Mouse (Mus musculus): ENCODE data around the gene Rbfox1. TPM values are rescaled to one million over a fixed set of nuclear protein-coding genes. Genes with fewer than 3 reads are reported as not detected.

Gene Rbfox1
- polyA plus RNA-seq, 1 experiment from 2014 or later, result 2.3 TPM

DNA sequence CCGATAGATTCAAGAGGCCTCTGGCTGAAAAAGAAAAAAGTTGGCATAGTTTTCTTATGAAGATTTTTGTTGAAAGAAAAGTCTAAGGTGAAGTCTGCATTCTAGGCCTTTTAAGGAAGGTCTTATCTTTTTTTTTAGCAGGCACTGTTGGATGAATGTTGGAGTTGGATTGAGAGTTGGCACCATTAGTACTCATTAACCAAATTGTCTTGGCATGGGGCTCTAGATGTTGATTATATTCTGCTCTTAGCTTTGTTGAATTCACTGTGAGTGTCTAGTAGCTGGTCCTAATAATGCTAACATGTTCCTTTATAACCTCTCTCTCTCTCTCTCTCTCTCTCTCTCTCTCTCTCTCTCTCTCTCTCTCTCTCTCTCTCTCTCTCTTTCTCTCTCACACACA lies 731.4 kb downstream of the Rbfox1 start:
- Histone ChIP-seq H3K36me3 (ENCODE audit: control insufficient read depth, insufficient read depth) (no peaks in the 10 kb centered on the region), H3K9me3 (ENCODE audit: control insufficient read depth) (no peaks in the 10 kb centered on the region), H3K4me1 (replicated peaks; ENCODE audit: control insufficient read depth, insufficient read depth, low read length) (no peaks in the 10 kb centered on the region), H3K27me3 (replicated peaks; ENCODE audit: control insufficient read depth, insufficient read depth, low read length) (no peaks in the 10 kb centered on the region), H3K9ac (ENCODE audit: low read depth, low read length) (no peak overlapping the region), H3K4me2 (replicated peaks; ENCODE audit: low read depth) (no peak overlapping the region), H3K27ac (ENCODE audit: low read depth, low read length) (no peak overlapping the region), H3K4me3 (ENCODE audit: low read depth, low read length) (no peak overlapping the region)
- TF ChIP-seq CTCF (IDR thresholded peaks at IDR 0.05; ENCODE audit: low read depth), result no peak
- no peak for ATAC-seq
- 80% methylated on average over 1 of the region's 1 CpGs for WGBS

DNA sequence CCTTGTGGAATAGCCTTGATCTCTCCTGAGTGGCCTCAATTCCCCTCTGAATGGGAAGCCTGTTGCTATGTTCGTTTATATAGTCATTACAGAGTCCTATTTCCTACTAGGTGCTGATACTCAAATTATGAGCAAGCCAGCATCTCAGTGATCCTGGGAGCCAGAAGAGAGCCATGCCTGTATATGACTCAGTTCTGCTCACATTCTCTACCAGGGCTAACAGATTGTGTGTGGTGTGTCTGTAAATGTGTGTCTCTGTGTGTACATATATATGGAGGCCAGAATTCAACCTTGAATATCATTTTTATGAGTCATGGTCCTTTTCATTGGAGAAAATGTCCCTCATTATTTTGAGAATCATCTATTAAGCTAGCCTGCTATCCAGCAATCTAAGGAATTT lies 755.2 kb downstream of the Rbfox1 start:
- H3K9me3 ChIP-seq (ENCODE audit: control insufficient read depth), result no peaks in the 10 kb centered on the region
- ATAC-seq, result no peak
- TF ChIP-seq CTCF (IDR thresholded peaks at IDR 0.05; ENCODE audit: low read depth), result no peak
- H3K27me3 ChIP-seq (replicated peaks; ENCODE audit: control insufficient read depth, insufficient read depth, low read length), result no peaks in the 10 kb centered on the region
- 71% methylated on average over 1 of the region's 1 CpGs for WGBS
- no peak overlapping the region for H3K27ac ChIP-seq (ENCODE audit: low read depth, low read length)
- H3K4me2 ChIP-seq (replicated peaks; ENCODE audit: low read depth), result no peak overlapping the region
- H3K4me3 ChIP-seq (ENCODE audit: low read depth, low read length), result no peak overlapping the region
- no peaks in the 10 kb centered on the region for H3K4me1 ChIP-seq (replicated peaks; ENCODE audit: control insufficient read depth, insufficient read depth, low read length)
- no peak overlapping the region for H3K9ac ChIP-seq (ENCODE audit: low read depth, low read length)
- H3K36me3 ChIP-seq (ENCODE audit: control insufficient read depth, insufficient read depth), result no peaks in the 10 kb centered on the region

DNA sequence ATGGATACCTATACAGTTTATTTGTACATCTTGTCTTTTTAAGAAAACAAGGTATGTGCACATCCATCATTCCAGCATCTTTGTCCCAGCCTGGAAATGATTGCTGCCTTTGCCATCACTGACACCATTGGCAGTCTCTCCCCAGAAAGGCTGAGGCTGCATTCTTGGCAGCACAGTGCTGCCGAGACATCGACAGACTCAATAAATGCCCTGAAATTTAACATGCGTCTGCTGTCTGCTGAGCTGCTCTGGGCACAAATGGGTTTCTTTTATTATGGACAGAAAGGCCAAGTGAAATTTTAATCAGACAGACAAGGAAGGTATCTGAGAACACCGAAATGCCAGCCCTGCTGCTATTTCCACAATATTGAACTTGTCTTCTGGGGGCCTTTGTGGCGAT lies 761.8 kb downstream of the Rbfox1 start:
- no peak for TF ChIP-seq CTCF (IDR thresholded peaks at IDR 0.05; ENCODE audit: low read depth)
- ATAC-seq, result no peak
- Histone ChIP-seq H3K9ac (ENCODE audit: low read depth, low read length) (no peak overlapping the region), H3K4me2 (replicated peaks; ENCODE audit: low read depth) (no peak overlapping the region), H3K27ac (ENCODE audit: low read depth, low read length) (no peak overlapping the region), H3K27me3 (replicated peaks; ENCODE audit: control insufficient read depth, insufficient read depth, low read length) (no peaks in the 10 kb centered on the region), H3K4me3 (ENCODE audit: low read depth, low read length) (no peak overlapping the region), H3K4me1 (replicated peaks; ENCODE audit: control insufficient read depth, insufficient read depth, low read length) (no peaks in the 10 kb centered on the region), H3K36me3 (ENCODE audit: control insufficient read depth, insufficient read depth) (no peaks in the 10 kb centered on the region), H3K9me3 (ENCODE audit: control insufficient read depth) (no peaks in the 10 kb centered on the region)
- 77% methylated on average over 5 of the region's 5 CpGs for WGBS

DNA sequence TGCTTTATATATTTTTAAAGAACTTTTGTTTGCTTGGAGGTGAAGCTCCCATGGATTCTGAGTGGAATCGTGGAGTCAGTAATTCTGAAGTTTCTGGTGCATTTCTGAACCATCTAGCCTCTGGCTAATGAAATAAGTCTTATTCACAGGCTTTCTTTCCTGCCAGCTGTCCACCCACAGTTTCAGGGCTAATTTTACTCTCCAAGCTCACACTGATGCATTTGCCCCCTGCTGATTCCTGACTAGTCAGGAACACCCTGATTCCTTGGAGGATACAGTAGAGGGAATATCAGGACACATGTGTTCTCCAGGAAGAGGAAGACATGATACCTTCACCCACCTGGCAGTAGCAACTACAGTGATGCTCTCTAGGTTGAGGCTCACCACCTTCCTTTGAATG lies 763.6 kb downstream of the Rbfox1 start:
- Histone ChIP-seq H3K27me3 (replicated peaks; ENCODE audit: control insufficient read depth, insufficient read depth, low read length) (no peaks in the 10 kb centered on the region), H3K9ac (ENCODE audit: low read depth, low read length) (no peak overlapping the region), H3K36me3 (ENCODE audit: control insufficient read depth, insufficient read depth) (no peaks in the 10 kb centered on the region), H3K9me3 (ENCODE audit: control insufficient read depth) (no peaks in the 10 kb centered on the region), H3K4me3 (ENCODE audit: low read depth, low read length) (no peak overlapping the region), H3K4me1 (replicated peaks; ENCODE audit: control insufficient read depth, insufficient read depth, low read length) (no peaks in the 10 kb centered on the region), H3K4me2 (replicated peaks; ENCODE audit: low read depth) (no peak overlapping the region), H3K27ac (ENCODE audit: low read depth, low read length) (no peak overlapping the region)
- 58% methylated on average over 1 of the region's 1 CpGs for whole genome bisulfite sequencing
- TF ChIP-seq CTCF (IDR thresholded peaks at IDR 0.05; ENCODE audit: low read depth), result no peak
- ATAC-seq, result no peak

DNA sequence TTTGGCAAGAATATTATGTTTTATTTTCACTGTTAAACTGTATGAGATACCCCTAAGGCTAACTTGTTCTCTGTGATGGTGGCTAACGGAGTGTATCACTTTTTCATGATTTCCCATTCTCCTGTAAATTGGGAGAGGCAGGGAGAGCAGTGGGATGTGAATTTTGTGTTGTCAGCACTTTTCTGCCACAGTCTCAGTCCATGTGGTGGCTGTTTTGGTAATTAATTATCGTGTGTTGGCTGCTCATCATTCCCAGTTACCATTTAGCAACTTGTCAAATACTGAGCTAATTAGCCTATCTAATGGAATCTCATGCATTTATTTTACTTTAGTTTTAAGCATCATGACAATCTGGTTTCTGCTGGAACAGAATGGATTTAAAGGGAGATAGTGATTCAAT lies 773.4 kb downstream of the Rbfox1 start:
- H3K4me2 ChIP-seq (replicated peaks; ENCODE audit: low read depth), result no peak overlapping the region
- TF ChIP-seq CTCF (IDR thresholded peaks at IDR 0.05; ENCODE audit: low read depth), result no peak
- H3K27me3 ChIP-seq (replicated peaks; ENCODE audit: control insufficient read depth, insufficient read depth, low read length), result no peaks in the 10 kb centered on the region
- H3K4me3 ChIP-seq (ENCODE audit: low read depth, low read length), result no peak overlapping the region
- no peaks in the 10 kb centered on the region for H3K36me3 ChIP-seq (ENCODE audit: control insufficient read depth, insufficient read depth)
- H3K27ac ChIP-seq (ENCODE audit: low read depth, low read length), result no peak overlapping the region
- no peaks in the 10 kb centered on the region for H3K9me3 ChIP-seq (ENCODE audit: control insufficient read depth)
- no peak for ATAC-seq
- H3K4me1 ChIP-seq (replicated peaks; ENCODE audit: control insufficient read depth, insufficient read depth, low read length), result no peaks in the 10 kb centered on the region
- WGBS, result 83% methylated on average over 2 of the region's 2 CpGs
- H3K9ac ChIP-seq (ENCODE audit: low read depth, low read length), result no peak overlapping the region

DNA sequence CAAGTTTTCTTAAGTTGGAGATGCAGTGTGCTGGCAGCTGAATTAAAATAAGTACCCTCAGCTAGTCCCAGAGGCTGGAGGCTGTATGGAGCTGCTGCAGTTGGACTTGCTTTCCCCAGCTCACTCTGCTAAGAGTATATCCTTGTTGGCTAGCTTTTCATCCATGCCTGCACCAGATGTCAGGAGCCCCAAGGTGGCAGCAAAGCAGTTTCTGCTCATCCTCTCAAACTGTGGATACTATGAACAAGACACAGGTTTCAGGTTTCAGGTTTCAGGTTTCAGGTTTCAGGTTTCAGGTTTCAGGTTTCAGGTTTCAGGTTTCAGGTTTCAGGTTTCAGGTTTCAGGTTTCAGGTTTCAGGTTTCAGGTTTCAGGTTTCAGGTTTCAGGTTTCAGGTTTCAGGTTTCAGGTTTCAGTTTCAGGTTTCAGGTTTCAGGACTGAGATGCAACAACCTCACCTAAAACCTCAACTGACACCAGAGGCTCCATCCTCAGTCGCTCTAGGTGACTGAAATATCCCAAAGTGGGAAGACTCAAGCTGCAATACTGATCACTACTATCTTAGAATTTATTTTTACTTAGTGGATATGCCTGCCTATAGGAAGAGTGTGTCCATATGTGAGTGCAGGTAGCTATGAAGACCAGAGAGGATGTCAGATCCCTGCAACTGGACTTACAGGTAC lies 801.1 kb downstream of the Rbfox1 start:
- Histone ChIP-seq H3K4me1 (replicated peaks; ENCODE audit: control insufficient read depth, insufficient read depth, low read length) (no peaks in the 10 kb centered on the region), H3K9me3 (ENCODE audit: control insufficient read depth) (no peaks in the 10 kb centered on the region), H3K27me3 (replicated peaks; ENCODE audit: control insufficient read depth, insufficient read depth, low read length) (no peaks in the 10 kb centered on the region), H3K36me3 (ENCODE audit: control insufficient read depth, insufficient read depth) (no peaks in the 10 kb centered on the region), H3K27ac (ENCODE audit: low read depth, low read length) (no peak overlapping the region), H3K4me2 (replicated peaks; ENCODE audit: low read depth) (no peak overlapping the region), H3K4me3 (ENCODE audit: low read depth, low read length) (no peak overlapping the region), H3K9ac (ENCODE audit: low read depth, low read length) (no peak overlapping the region)
- 88% methylated on average over 1 of the region's 1 CpGs for WGBS
- TF ChIP-seq CTCF (IDR thresholded peaks at IDR 0.05; ENCODE audit: low read depth), result 0 out of 2 replicates have a peak, but pooled peaks have one; percentile 6
- ATAC-seq, result no peak

DNA sequence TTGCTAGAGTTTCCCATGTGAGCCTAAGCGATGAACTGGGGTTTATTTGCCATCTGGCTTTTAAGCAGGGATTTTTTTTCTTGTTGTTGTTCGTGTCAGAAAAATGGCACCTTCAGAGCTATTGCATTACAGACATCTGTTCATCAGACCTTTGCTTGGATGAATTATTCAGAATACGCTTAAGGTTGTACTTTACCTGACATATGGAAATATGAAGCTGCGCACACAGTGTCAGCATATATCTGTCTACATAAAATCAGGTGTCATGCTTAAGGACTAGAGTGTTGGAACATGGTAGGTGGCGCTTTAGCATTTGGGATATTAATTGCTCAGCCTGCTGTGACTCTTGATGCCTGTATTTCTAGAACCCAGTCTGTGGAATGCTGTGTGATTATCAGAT lies 819.7 kb downstream of the Rbfox1 start:
- H3K27me3 ChIP-seq (replicated peaks; ENCODE audit: control insufficient read depth, insufficient read depth, low read length), result no peaks in the 10 kb centered on the region
- H3K27ac ChIP-seq (ENCODE audit: low read depth, low read length), result no peak overlapping the region
- H3K4me2 ChIP-seq (replicated peaks; ENCODE audit: low read depth), result no peak overlapping the region
- WGBS, result 93% methylated on average over 5 of the region's 5 CpGs
- no peak overlapping the region for H3K9ac ChIP-seq (ENCODE audit: low read depth, low read length)
- no peak for TF ChIP-seq CTCF (IDR thresholded peaks at IDR 0.05; ENCODE audit: low read depth)
- ATAC-seq, result no peak
- no peak overlapping the region for H3K4me3 ChIP-seq (ENCODE audit: low read depth, low read length)
- no peaks in the 10 kb centered on the region for H3K36me3 ChIP-seq (ENCODE audit: control insufficient read depth, insufficient read depth)
- no peaks in the 10 kb centered on the region for H3K4me1 ChIP-seq (replicated peaks; ENCODE audit: control insufficient read depth, insufficient read depth, low read length)
- no peaks in the 10 kb centered on the region for H3K9me3 ChIP-seq (ENCODE audit: control insufficient read depth)
